Mouse (Mus musculus): Measurements from ENCODE around the gene Gm21732.
"Not testable (repeated sequence)": the region's sequence is repeated elsewhere in the genome, so short reads cannot be mapped to it uniquely, and the experiment has no call there.

Gene Gm21732

DNA sequence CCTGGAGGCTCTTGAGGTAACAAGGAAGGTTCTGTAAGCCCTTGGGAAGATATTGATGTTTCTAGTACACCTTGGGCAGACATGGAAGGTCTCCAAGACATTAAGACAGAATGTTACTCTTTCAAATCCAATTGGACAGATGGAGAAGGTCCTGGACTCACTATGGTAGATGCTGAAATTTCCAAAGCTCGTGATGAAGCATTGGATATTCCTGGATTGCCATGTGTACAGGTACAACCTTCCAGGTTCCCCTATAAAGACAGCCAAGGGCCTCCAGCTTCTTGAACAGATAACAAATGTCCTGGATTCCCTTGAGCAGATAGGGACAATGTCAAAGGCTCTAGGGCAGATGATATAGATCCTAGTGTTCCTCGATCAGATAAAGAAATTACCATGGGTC is at the start of gene Gm21732:
Gene Gm21732 (minus strand): TSS at position 101 of the 400 bp plus-strand sequence.
- not testable (repeated sequence) for DNase-seq
